Mouse (Mus musculus) kidney, embryonic 15.5 days (tissue): ENCODE data around the gene Gm572. TPM values are rescaled to one million over a fixed set of nuclear protein-coding genes. Genes with fewer than 3 reads are reported as not detected.

Source experiments
- ATAC-seq: fragments of 200-750 bp; cut with Nextera tagmentation; replicated peaks from 2 replicates; pipeline ENCODE4 v1.8.0; 2017; ENCODE audit warnings: moderate TSS enrichment; ENCODE audit not compliant: low FRiP score
- H3K27ac ChIP-seq: fragments of 300-500 bp; sonication (generic); 2 replicates; pipeline ENCODE4 v1.5.1; 2015; ENCODE audit warnings: mild to moderate bottlenecking, inconsistent platforms
- H3K27me3 ChIP-seq: fragments of 300-500 bp; sonication (generic); 2 replicates; pipeline ENCODE4 v1.6.1; 2015; ENCODE audit warnings: inconsistent platforms
- H3K36me3 ChIP-seq: fragments of 300-500 bp; sonication (generic); 2 replicates; pipeline ENCODE4 v1.6.1; 2015; ENCODE audit warnings: inconsistent platforms
- H3K4me1 ChIP-seq: fragments of 300-500 bp; sonication (generic); 2 replicates; pipeline ENCODE4 v1.6.1; 2015; ENCODE audit warnings: inconsistent platforms
- H3K4me2 ChIP-seq: fragments of 300-500 bp; sonication (generic); 2 replicates; pipeline ENCODE4 v1.6.1; 2015; ENCODE audit warnings: moderate library complexity, mild to moderate bottlenecking, inconsistent platforms
- H3K4me3 ChIP-seq: fragments of 300-500 bp; sonication (generic); replicated peaks from 2 replicates; pipeline ENCODE4 v1.5.1; 2015; ENCODE audit warnings: mild to moderate bottlenecking, inconsistent platforms
- H3K9ac ChIP-seq: fragments of 300-500 bp; sonication (generic); 2 replicates; pipeline ENCODE4 v1.6.1; 2015; ENCODE audit warnings: mild to moderate bottlenecking, inconsistent platforms
- H3K9me3 ChIP-seq: fragments of 300-500 bp; sonication (generic); replicated peaks from 2 replicates; pipeline ENCODE4 v1.6.1; 2016; ENCODE audit warnings: inconsistent platforms
- WGBS: fragments of 180-500 bp; shearing (Covaris S2); methylation state at CpG from one replicate; pipeline ENCODE4 v1.1.7; 2015; ENCODE audit warnings: mixed read lengths; 5-methylcytosine and 5-hydroxymethylcytosine counted together
- polyA plus RNA-seq: library from polyadenylated mRNA; unstranded; fragments of >200 nt; fragmentation: Nextera tagmentation; extraction: Ambion mirVana; gene quantifications from 2 replicates; pipeline ENCODE4 v1.2.1, GENCODE M21; 2015

The Gm572 gene
- polyA plus RNA-seq, 1 experiment from 2014 or later = not detected

GRCm38 (mm10) chr4:148651045-148651444 lies 7.9 kb downstream of the Gm572 start:
- Histone ChIP-seq H3K36me3 (no peaks in the 10 kb centered on the region), H3K9me3 (no peaks in the 10 kb centered on the region), H3K9ac (no peak overlapping the region), H3K27ac (no peak overlapping the region), H3K27me3 (no peaks in the 10 kb centered on the region), H3K4me1 (no peaks in the 10 kb centered on the region), H3K4me3 (no peak overlapping the region), H3K4me2 (no peak overlapping the region)
- ATAC-seq = no peak
- WGBS = 76% methylated on average over 9 of the region's 9 CpGs

- Histone ChIP-seq H3K4me2 (no peak overlapping the region), H3K27ac (no peak overlapping the region), H3K4me1 (no peaks in the 10 kb centered on the region), H3K36me3 (no peaks in the 10 kb centered on the region), H3K27me3 (no peaks in the 10 kb centered on the region; the same call in 1 of the 2 replicates), H3K9me3 (no peaks in the 10 kb centered on the region), H3K4me3 (no peak overlapping the region), H3K9ac (no peak overlapping the region)
- ATAC-seq = no peak
- 84% methylated on average over 18 of the region's 18 CpGs for WGBS
Measured at GRCm38 (mm10) chr4:148654701-148655398, 11.7 kb downstream of the Gm572 start.

- Histone ChIP-seq H3K9ac (no peak overlapping the region), H3K36me3 (no peaks in the 10 kb centered on the region), H3K4me3 (no peak overlapping the region), H3K27me3 (no peaks in the 10 kb centered on the region; the same call in 1 of the 2 replicates), H3K9me3 (no peaks in the 10 kb centered on the region), H3K4me1 (peaks cover 6% of the 10 kb centered on the region), H3K27ac (no peak overlapping the region), H3K4me2 (no peak overlapping the region)
- no peak for ATAC-seq
- WGBS = 36% methylated on average over 15 of the region's 15 CpGs
Measured at GRCm38 (mm10) chr4:148656691-148657258, 13.7 kb downstream of the Gm572 start.

- no peak overlapping the region for H3K4me2 ChIP-seq
- no peaks in the 10 kb centered on the region for H3K36me3 ChIP-seq
- ATAC-seq = no peak
- H3K27me3 ChIP-seq = no peaks in the 10 kb centered on the region; the same call in 1 of the 2 replicates
- H3K9ac ChIP-seq = no peak overlapping the region
- no peaks in the 10 kb centered on the region for H3K9me3 ChIP-seq
- WGBS = 85% methylated on average over 13 of the region's 13 CpGs
- peaks cover 16% of the 10 kb centered on the region for H3K4me1 ChIP-seq
- no peak overlapping the region for H3K4me3 ChIP-seq
- H3K27ac ChIP-seq = no peak overlapping the region
Measured at GRCm38 (mm10) chr4:148657776-148658175, 14.7 kb downstream of the Gm572 start.

- H3K36me3 ChIP-seq = no peaks in the 10 kb centered on the region
- peak; percentile 85 for ATAC-seq
- H3K4me2 ChIP-seq = no peak overlapping the region
- no peaks in the 10 kb centered on the region for H3K9me3 ChIP-seq
- peak overlapping the region; percentile 16; the same call in 1 of the 2 replicates for H3K27ac ChIP-seq
- H3K4me1 ChIP-seq = peaks cover 16% of the 10 kb centered on the region
- no peak overlapping the region for H3K4me3 ChIP-seq
- peaks cover 4% of the 10 kb centered on the region; the same call in 1 of the 2 replicates for H3K27me3 ChIP-seq
- no peak overlapping the region for H3K9ac ChIP-seq
- 14% methylated on average over 3 of the region's 3 CpGs for WGBS
Measured at GRCm38 (mm10) chr4:148660174-148660573, 17.1 kb downstream of the Gm572 start.

GRCm38 (mm10) chr4:148662168-148662965 lies 19.2 kb downstream of the Gm572 start:
- no peaks in the 10 kb centered on the region for H3K36me3 ChIP-seq
- 32% methylated on average over 21 of the region's 21 CpGs for WGBS
- H3K9ac ChIP-seq = no peak overlapping the region
- H3K4me1 ChIP-seq = peaks cover 16% of the 10 kb centered on the region
- no peak for ATAC-seq
- no peak overlapping the region for H3K4me3 ChIP-seq
- no peaks in the 10 kb centered on the region for H3K9me3 ChIP-seq
- no peak overlapping the region for H3K27ac ChIP-seq
- peak overlapping the region; percentile 44 for H3K4me2 ChIP-seq
- H3K27me3 ChIP-seq = peaks cover 4% of the 10 kb centered on the region; the same call in 1 of the 2 replicates

- no peaks in the 10 kb centered on the region for H3K36me3 ChIP-seq
- H3K4me3 ChIP-seq = no peak overlapping the region
- peaks cover 16% of the 10 kb centered on the region for H3K4me1 ChIP-seq
- no peak overlapping the region for H3K4me2 ChIP-seq
- H3K27ac ChIP-seq = no peak overlapping the region
- H3K9me3 ChIP-seq = no peaks in the 10 kb centered on the region
- no peak overlapping the region for H3K9ac ChIP-seq
- no peak for ATAC-seq
- peaks cover 4% of the 10 kb centered on the region; the same call in 1 of the 2 replicates for H3K27me3 ChIP-seq
- 59% methylated on average over 7 of the region's 7 CpGs for whole genome bisulfite sequencing
Measured at GRCm38 (mm10) chr4:148663326-148663725, 20.2 kb downstream of the Gm572 start.

- 44% methylated on average over 6 of the region's 6 CpGs for WGBS
- no peak overlapping the region for H3K4me3 ChIP-seq
- H3K27ac ChIP-seq = no peak overlapping the region
- H3K9me3 ChIP-seq = no peaks in the 10 kb centered on the region
- peaks cover 16% of the 10 kb centered on the region for H3K4me1 ChIP-seq
- H3K27me3 ChIP-seq = peaks cover 4% of the 10 kb centered on the region; the same call in 1 of the 2 replicates
- H3K36me3 ChIP-seq = no peaks in the 10 kb centered on the region
- no peak overlapping the region for H3K4me2 ChIP-seq
- no peak for ATAC-seq
- no peak overlapping the region for H3K9ac ChIP-seq
Measured at GRCm38 (mm10) chr4:148664021-148664420, 20.9 kb downstream of the Gm572 start.

- no peak overlapping the region for H3K9ac ChIP-seq
- no peak overlapping the region for H3K4me3 ChIP-seq
- WGBS = 78% methylated on average over 15 of the region's 15 CpGs
- H3K4me1 ChIP-seq = peaks cover 9% of the 10 kb centered on the region
- no peaks in the 10 kb centered on the region for H3K36me3 ChIP-seq
- H3K9me3 ChIP-seq = no peaks in the 10 kb centered on the region
- ATAC-seq = no peak
- no peak overlapping the region for H3K27ac ChIP-seq
- H3K4me2 ChIP-seq = no peak overlapping the region
- H3K27me3 ChIP-seq = peaks cover 4% of the 10 kb centered on the region; the same call in 1 of the 2 replicates
Measured at GRCm38 (mm10) chr4:148667006-148667755, 24.1 kb downstream of the Gm572 start.

- Histone ChIP-seq H3K4me1 (peaks cover 23% of the 10 kb centered on the region), H3K27ac (no peak overlapping the region)
- WGBS = 51% methylated on average over 16 of the region's 16 CpGs
Measured at GRCm38 (mm10) chr4:148671230-148671947, 28.3 kb downstream of the Gm572 start.

GRCm38 (mm10) chr4:148675043-148675442 lies 31.9 kb downstream of the Gm572 start:
- Histone ChIP-seq H3K27ac (peak overlapping the region; percentile 82), H3K27me3 (no peaks in the 10 kb centered on the region), H3K4me2 (no peak overlapping the region), H3K4me3 (no peak overlapping the region), H3K36me3 (no peaks in the 10 kb centered on the region), H3K4me1 (peaks cover 42% of the 10 kb centered on the region), H3K9me3 (no peaks in the 10 kb centered on the region), H3K9ac (no peak overlapping the region)
- no peak for ATAC-seq
- 34% methylated on average over 7 of the region's 7 CpGs for whole genome bisulfite sequencing

More at GRCm38 (mm10) chr4:148671230-148671947, 28.3 kb downstream of the Gm572 start:
- Histone ChIP-seq H3K4me2 (no peak overlapping the region), H3K27me3 (no peaks in the 10 kb centered on the region), H3K36me3 (no peaks in the 10 kb centered on the region), H3K9me3 (no peaks in the 10 kb centered on the region), H3K9ac (no peak overlapping the region), H3K4me3 (no peak overlapping the region)
- no peak for ATAC-seq
